Mouse (Mus musculus) testis, postnatal 10 days (tissue): Measurements from ENCODE around the gene Litaf.

Source experiments
- DNase-seq: peaks from one replicate; pipeline ENCODE4 v3.0.0; 2021; ENCODE audit warnings: low spot score

The Litaf gene

GRCm38 (mm10) chr16:10956938-10957685 is 108.8 kb downstream of the Litaf start:
- no peak for DNase-seq

GRCm38 (mm10) chr16:10955078-10955477 is 110.9 kb downstream of the Litaf start:
- no peak for DNase-seq

- no peak for DNase-seq
These were observed 113.1 kb downstream of the Litaf start for GRCm38 (mm10) chr16:10952881-10953280.

DNA sequence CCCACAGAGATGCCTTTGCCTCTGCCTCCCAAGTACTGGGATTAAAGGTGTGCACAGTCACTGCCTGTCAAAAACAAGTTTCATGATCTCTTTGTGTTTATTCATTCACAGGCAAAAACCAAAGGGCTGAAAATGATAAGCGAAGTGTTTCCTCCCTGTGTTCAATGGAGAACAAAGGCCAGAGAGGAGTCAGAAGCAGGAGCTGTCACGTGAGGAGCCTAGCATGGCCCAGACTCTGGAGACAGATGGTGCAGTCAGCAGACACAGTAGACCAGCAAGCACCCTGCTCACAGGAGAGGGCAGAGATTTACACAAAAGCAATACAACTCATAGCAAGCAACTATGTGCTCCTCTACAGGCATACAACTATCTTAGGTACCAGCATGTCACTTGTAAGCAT is 113.9 kb downstream of the Litaf start:
- DNase-seq = no peak

- DNase-seq = peak; percentile 90
These were observed 114.4 kb downstream of the Litaf start for GRCm38 (mm10) chr16:10951581-10951980.

DNA sequence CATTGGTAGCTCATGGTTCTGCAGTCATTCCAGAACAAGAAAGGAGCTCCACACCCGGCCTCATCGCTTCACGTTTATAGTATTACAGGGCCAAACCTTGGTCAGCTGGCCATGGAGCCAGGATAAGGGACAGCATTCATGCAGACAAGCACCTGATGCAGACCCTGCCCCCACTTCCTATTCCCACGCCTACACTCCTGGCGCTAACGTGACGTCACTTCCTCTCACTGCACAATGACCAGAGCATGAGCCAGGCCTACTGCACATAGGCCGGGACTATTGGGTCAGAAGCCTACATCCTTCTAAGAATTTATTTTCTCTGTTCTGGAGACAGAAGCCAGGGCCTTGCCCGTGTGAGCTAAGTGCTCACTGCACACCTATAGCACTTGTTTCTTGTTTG is 115.4 kb downstream of the Litaf start:
- DNase-seq = no peak

GRCm38 (mm10) chr16:10947724-10948123 is 118.2 kb downstream of the Litaf start:
- no peak for DNase-seq

- DNase-seq = no peak
These were observed 120.4 kb downstream of the Litaf start for GRCm38 (mm10) chr16:10945381-10946127.

DNA sequence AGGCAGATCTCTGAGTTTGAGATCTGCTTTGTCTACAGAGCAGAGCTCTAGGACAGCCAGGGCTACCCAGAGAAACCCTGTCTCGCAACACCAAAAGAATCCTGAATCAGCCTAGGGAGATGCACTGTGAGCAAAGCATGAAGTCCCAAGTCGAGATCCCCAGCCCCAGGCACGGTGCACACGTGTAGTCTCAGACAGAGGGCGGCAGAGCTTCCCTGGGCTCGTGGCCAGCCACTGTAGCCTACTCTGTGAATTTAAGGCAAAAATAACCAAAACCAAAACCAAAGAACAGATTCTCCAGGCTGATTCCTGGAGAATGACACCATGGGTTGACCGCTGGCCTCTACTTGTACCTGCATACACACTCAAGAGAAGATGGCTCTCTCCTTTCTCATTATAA is 121.4 kb downstream of the Litaf start:
- peak; percentile 60 for DNase-seq

GRCm38 (mm10) chr16:10943257-10943656 is 122.7 kb downstream of the Litaf start:
- DNase-seq = no peak

GRCm38 (mm10) chr16:10940661-10941060 is 125.3 kb downstream of the Litaf start:
- no peak for DNase-seq

GRCm38 (mm10) chr16:10939932-10940331 is 126.0 kb downstream of the Litaf start:
- no peak for DNase-seq

DNA sequence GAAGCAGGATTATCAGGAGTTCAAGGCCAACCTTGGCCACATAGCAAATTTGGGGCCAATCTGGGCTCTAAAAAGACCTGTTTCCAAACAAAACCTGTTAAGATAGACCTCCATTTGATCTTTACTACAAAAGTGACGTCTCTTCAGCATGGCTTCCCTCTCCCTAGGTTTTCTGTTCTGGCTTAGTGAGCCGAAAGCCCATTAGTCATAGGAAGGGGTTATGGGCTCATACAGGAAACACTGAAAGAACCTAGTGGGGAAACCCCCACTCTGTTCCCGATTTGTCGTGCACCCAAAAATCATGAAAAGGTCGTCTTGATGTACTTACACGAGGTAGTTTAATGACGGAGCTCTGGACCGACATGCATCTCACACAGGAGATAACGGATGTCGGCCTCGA is 128.5 kb downstream of the Litaf start:
- DNase-seq = no peak

DNA sequence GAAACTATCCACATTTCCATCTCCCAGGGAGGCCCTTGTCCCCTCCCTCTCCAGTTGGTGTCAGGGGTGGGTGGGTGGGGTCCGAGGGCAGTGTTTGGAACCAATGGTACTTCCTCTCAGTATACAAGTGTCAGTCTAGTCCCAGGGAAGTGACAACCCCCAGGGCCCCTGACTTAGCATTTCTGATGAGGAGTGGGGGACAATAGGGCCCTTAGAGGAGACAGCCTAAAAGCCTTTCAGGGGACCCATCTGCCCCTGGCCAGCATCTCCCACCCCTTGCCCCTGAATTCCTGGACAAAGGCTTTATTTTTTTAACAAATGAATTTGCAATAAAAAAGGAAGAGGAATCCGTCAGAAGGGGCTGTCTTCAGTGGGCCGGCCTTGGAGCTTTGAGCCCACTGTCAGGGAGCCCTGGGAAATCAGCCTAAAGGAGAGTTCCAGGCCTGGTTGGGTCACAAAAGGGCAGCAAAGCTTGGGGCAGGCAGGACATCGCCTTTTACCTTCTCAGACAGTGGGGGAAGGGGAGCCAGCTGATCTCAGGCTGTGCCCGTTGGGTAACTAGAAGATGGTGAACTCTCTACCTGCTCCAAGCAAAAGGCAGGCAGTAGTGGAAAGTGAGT is 129.1 kb downstream of the Litaf start:
- DNase-seq = no peak

GRCm38 (mm10) chr16:10934047-10934446 is 131.9 kb downstream of the Litaf start:
- no peak for DNase-seq

- no peak for DNase-seq
These were observed 132.6 kb downstream of the Litaf start for GRCm38 (mm10) chr16:10933372-10933771.

GRCm38 (mm10) chr16:10927026-10927425 is 138.9 kb downstream of the Litaf start:
- no peak for DNase-seq

DNA sequence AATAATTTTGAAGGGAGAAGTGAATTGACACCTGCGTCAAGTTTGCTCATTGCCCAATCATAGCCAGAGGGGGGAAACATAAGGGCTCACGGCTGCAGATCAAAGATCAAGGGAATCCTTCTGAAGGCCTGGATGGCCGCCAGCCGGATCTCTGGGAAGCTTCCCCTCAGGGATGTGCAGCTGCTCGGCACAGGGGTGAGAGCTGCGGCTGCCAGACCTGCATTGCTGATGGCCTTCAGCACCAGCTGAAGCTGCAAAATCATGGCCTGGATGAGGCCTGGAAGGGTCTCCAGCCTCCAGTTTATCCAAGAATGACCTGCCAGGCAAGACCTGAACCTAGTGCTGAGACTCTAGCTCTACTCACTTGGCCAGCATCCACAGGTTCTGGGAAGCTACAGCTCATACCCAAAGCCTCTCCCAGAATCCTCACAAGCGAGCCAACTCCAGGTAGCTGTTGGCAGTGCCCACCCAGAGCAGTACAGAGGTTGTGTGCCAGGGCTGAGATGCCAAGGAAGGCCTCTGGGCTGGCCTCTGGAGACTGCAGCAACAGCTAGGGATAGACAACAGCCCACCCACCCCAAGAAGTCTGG is 140.3 kb downstream of the Litaf start:
- DNase-seq = peak; percentile 71

DNA sequence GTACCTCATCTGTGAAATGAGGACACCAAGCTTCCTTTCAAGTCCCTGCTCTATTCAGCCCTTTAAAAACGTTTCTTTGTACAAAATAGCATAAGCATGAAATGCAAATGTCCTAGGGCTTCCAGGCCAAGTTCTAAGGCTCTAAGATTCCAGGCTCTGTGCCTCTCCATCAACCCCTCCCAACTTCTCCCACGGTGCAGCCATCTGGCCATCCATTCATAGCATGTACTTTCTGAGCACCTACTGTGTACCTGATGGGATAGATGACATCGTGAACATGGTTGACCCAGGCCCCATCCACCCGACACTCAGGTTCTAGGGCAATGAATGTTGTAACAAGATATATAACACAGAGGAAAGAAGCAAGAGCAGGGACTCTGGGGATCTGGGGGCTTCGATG is 142.4 kb downstream of the Litaf start:
- DNase-seq = no peak

- no peak for DNase-seq
These were observed 146.1 kb downstream of the Litaf start for GRCm38 (mm10) chr16:10919856-10920255.

DNA sequence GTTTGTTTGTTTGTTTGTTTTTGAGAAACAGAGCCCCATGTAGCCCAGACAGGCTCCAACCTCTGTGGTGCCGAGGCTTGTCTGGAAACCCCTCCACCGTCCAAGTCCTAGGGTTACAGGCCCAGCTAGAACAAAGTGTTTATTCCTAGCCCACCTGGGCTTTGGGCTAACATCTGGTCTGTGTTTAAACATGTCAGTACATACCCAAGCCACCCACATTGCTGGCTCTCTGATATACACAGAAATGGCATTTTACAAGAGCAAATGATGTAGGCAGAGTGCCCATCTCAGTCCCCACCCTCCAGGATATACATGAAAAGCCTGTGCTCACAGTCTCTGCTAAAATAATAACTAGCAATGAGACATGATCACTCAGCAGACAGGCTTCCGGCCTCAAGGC is 149.7 kb downstream of the Litaf start:
- DNase-seq = no peak

GRCm38 (mm10) chr16:10915066-10915465 is 150.9 kb downstream of the Litaf start:
- DNase-seq = no peak

DNA sequence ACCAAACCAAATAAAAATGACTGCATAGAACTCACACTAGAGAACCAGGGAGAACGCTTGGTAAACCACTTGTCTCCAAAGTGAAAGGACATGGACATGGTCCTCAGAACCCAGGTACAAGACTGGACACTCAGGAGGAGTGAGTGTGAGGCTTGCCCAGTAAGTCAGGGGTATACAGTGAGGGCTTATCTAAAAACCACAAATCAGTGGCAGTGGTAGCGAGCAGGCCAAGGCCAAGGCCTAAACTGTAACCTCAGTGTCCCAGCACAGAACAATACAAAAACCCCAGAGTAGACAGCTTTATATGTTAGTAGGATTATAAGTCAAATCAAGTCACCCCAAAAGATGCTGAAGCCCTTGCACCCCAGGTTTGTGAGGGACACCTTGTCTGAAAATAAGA is 154.9 kb downstream of the Litaf start:
- DNase-seq = no peak
